28 mouse cellular contexts compared by ENCODE assay signal in the genomic region with DNA sequence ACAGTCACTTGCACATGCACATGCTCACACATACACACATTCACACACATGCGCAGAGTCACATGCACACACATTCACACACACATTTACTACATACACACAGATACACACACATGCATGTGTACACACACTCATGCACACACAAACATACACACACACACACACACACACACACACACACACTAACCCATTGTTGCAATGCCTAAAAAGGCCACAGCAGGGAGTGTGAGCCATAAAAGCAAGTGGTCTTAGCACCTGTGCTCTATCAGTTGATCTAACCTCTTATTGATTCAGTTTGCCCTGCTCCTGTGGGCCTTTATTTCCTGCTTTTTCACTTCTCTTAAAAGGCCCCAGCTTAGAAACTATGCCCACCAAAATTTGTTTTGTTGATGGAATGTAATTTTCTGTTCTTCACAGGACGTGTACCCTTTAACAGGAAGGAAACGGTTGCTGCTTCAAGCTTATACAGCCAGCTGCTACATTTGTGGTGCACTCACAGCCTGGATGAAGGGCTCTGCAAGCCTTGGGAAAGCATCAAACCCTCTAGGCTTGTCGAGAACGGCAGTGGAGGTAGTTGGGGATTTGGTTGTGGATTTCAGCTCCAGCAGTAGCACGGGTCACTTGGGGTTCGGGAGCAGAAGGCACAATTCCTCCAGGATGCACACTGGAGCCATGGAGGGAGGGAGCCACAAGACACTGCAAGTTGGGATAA. TPM values are rescaled to one million over a fixed set of nuclear protein-coding genes. Genes with fewer than 3 reads are reported as not detected.
DNase-seq lines count a peak whose midpoint lies in the region; ATAC-seq and TF ChIP-seq lines count a peak whose summit lies in the region.
"Had no signal": no experiment of that assay in that cellular context is flagged by ENCODE, and none has a peak within 500 bp of the region (broad histone marks: within the 10 kb centered on the region; RNA-seq: fewer than 3 reads in every experiment).

No protein-coding gene starts in this region.

- no peak overlapping the region for H3K9ac ChIP-seq in liver, postnatal 0 days (replicated peaks)
- no peak overlapping the region for H3K9ac ChIP-seq in liver, embryonic 12.5 days
- H3K9ac ChIP-seq: heart, embryonic 13.5 days; midbrain, embryonic 15.5 days had no signal

- peaks cover 5% of the 10 kb centered on the region; the same call in 1 of the 2 replicates for H3K4me1 ChIP-seq in liver, postnatal 0 days (ENCODE audit: insufficient read depth)
- peaks cover 18% of the 10 kb centered on the region; the same call in 1 of the 2 replicates for H3K4me1 ChIP-seq in liver, embryonic 12.5 days

- peak; percentile 11; the same call in 1 of the 2 replicates for ATAC-seq in liver, postnatal 0 days
- no peak for ATAC-seq in liver, embryonic 12.5 days
- ATAC-seq in CD4-positive, CD25-positive, alpha-beta regulatory T cell, adult 4 months, result peak; percentile 18
- ATAC-seq in hematopoietic stem cell, adult 5-6 weeks (replicated peaks in 1 of 2; ENCODE audit: insufficient read depth in 1 of 2, low FRiP score in 2 of 2, low TSS enrichment in 1 of 2, low read depth in 1 of 2, poor library complexity in 2 of 2, severe bottlenecking in 2 of 2), result peak; percentile 11 to 19; a peak in 1 of 4 replicates
- ATAC-seq: activated CD4-positive, CD25-positive, alpha-beta regulatory T cell, adult 4 months; forebrain, embryonic 14.5 days; hindbrain, postnatal 0 days; midbrain, embryonic 15.5 days; Patski had no signal

- no peak for DNase-seq in liver, postnatal 0 days
- peak; percentile 71 for DNase-seq in thymus, postnatal 14 days
- DNase-seq in embryo, embryonic 11 days, result no peak
- DNase-seq in cerebellum, adult 18-20 months, result no peak
- DNase-seq: cerebellum, adult 11 months; gastrocnemius, postnatal 14 days; heart, adult 18-20 months; kidney, adult 2 months; kidney, postnatal 25 days; lung, postnatal 10 days had no signal

- no peaks in the 10 kb centered on the region for H3K36me3 ChIP-seq in liver, postnatal 0 days (replicated peaks; ENCODE audit: insufficient read depth, low read length)
- H3K36me3 ChIP-seq in liver, embryonic 12.5 days, result no peaks in the 10 kb centered on the region
- H3K36me3 ChIP-seq: heart, embryonic 13.5 days; hindbrain, embryonic 10.5 days; limb, embryonic 10.5 days; midbrain, embryonic 15.5 days had no signal

- TF ChIP-seq EP300 in liver, postnatal 0 days (IDR thresholded peaks at IDR 0.05; ENCODE audit: low read depth), result no peak

- no peak overlapping the region for H3K4me3 ChIP-seq in liver, postnatal 0 days (ENCODE audit: low read depth, low read length)
- no peak overlapping the region for H3K4me3 ChIP-seq in liver, embryonic 12.5 days
- H3K4me3 ChIP-seq: heart, embryonic 13.5 days; hindbrain, embryonic 10.5 days; limb, embryonic 10.5 days; midbrain, embryonic 15.5 days had no signal

- peak; percentile 20; the same call in 1 of the 2 replicates for TF ChIP-seq CTCF in liver, postnatal 0 days (IDR thresholded peaks at IDR 0.05; ENCODE audit: low read depth)

- peak overlapping the region; percentile 52; the same call in 1 of the 2 replicates for H3K27ac ChIP-seq in liver, postnatal 0 days (ENCODE audit: low read depth)
- no peak overlapping the region for H3K27ac ChIP-seq in liver, embryonic 12.5 days
- H3K27ac ChIP-seq: heart, embryonic 13.5 days; hindbrain, embryonic 10.5 days; hindbrain, postnatal 0 days; limb, embryonic 10.5 days; midbrain, embryonic 15.5 days had no signal

- H3K4me2 ChIP-seq in liver, postnatal 0 days (ENCODE audit: low read depth, low read length), result no peak overlapping the region
- H3K4me2 ChIP-seq in liver, embryonic 12.5 days, result no peak overlapping the region
- H3K4me2 ChIP-seq: heart, embryonic 13.5 days; liver, embryonic 11.5 days; midbrain, embryonic 15.5 days had no signal

- no peaks in the 10 kb centered on the region for H3K9me3 ChIP-seq in liver, postnatal 0 days (ENCODE audit: low read length)
- H3K9me3 ChIP-seq in liver, embryonic 12.5 days (replicated peaks), result no peaks in the 10 kb centered on the region
- H3K9me3 ChIP-seq: limb, embryonic 10.5 days; midbrain, embryonic 15.5 days had no signal

- no peaks in the 10 kb centered on the region for H3K27me3 ChIP-seq in liver, postnatal 0 days (ENCODE audit: insufficient read depth, low read length)
- peaks cover 27% of the 10 kb centered on the region for H3K27me3 ChIP-seq in liver, embryonic 12.5 days (replicated peaks)
- H3K27me3 ChIP-seq: midbrain, embryonic 15.5 days had no signal

- WGBS in liver, postnatal 0 days (ENCODE audit: insufficient replicate concordance), result 38% methylated on average over 7 of the region's 7 CpGs
- 44% methylated on average over 7 of the region's 7 CpGs for WGBS in liver, embryonic 12.5 days (ENCODE audit: insufficient replicate concordance)

RNA-seq across cellular contexts. Expression of a gene that starts 32.1 kb away (rescaled TPM):
- polyA plus RNA-seq in liver, postnatal 0 days (2015; fragmentation: Nextera tagmentation; extraction: Ambion mirVana), result not detected in 2 replicates
- polyA plus RNA-seq in liver, embryonic 12.5 days (2016; fragmentation: Nextera tagmentation; extraction: Ambion mirVana), result not detected in 2 replicates
- under 1 TPM in 1 of 2 experiments, not detected in 1; 0.27 TPM for polyA plus RNA-seq in CD4-positive, CD25-positive, alpha-beta regulatory T cell, adult 4 months (2017; shearing (Covaris generic))
- not detected in 2 replicates for total RNA-seq in hematopoietic stem cell, adult 5-6 weeks (2017)
- total RNA-seq: adrenal gland, postnatal 14 days; gastrocnemius, postnatal 14 days; heart, adult 18-20 months; hindbrain, postnatal 0 days; layer of hippocampus, adult 8-10 months; left cerebral cortex, adult 18-20 months; megakaryocyte-erythroid progenitor cell, adult 5-6 weeks had no signal
- polyA plus RNA-seq: embryonic facial prominence, embryonic 11.5 days; forebrain, embryonic 14.5 days; heart, embryonic 13.5 days; hindbrain, embryonic 10.5 days; hindbrain, postnatal 0 days; kidney, adult 2 months; limb, embryonic 10.5 days; liver, embryonic 11.5 days; midbrain, embryonic 15.5 days; neural tube, embryonic 11.5 days; Patski had no signal

RNA-seq across cellular contexts. Expression of a gene that starts 36.1 kb away (rescaled TPM):
- 0.12 TPM in 1 of 2 replicates, not detected in the other for polyA plus RNA-seq in liver, postnatal 0 days (2015; fragmentation: Nextera tagmentation; extraction: Ambion mirVana)
- 0.33 and 0.35 TPM in 2 replicates for polyA plus RNA-seq in liver, embryonic 12.5 days (2016; fragmentation: Nextera tagmentation; extraction: Ambion mirVana)
- polyA plus RNA-seq in CD4-positive, CD25-positive, alpha-beta regulatory T cell, adult 4 months (2017; shearing (Covaris generic)), result 1 to 10 TPM in 1 of 2 experiments, under 1 TPM in 1; 0.57 to 1.8 TPM
- 0.35 and 1.4 TPM in 2 replicates for total RNA-seq in hematopoietic stem cell, adult 5-6 weeks (2017)
- polyA plus RNA-seq: embryonic facial prominence, embryonic 11.5 days had no signal

RNA-seq across cellular contexts. Expression of a gene that starts 41.4 kb away (rescaled TPM):
- 5.5 and 5.7 TPM in 2 replicates for polyA plus RNA-seq in liver, postnatal 0 days (2015; fragmentation: Nextera tagmentation; extraction: Ambion mirVana)
- polyA plus RNA-seq in liver, embryonic 12.5 days (2016; fragmentation: Nextera tagmentation; extraction: Ambion mirVana), result 14.2 and 18.6 TPM in 2 replicates
- polyA plus RNA-seq in CD4-positive, CD25-positive, alpha-beta regulatory T cell, adult 4 months (2017; shearing (Covaris generic)), result 10 to 100 TPM; 20.0 to 30.1 TPM
- total RNA-seq in hematopoietic stem cell, adult 5-6 weeks (2017), result 18.3 and 35.6 TPM in 2 replicates
